Mouse (Mus musculus) lung, adult 2 months (tissue): ENCODE data around the gene Tram2. TPM values are rescaled to one million over a fixed set of nuclear protein-coding genes. Genes with fewer than 3 reads are reported as not detected.

Experiments
- DNase-seq: peaks from one replicate; pipeline ENCODE4 v3.0.0; 2022
- H3K4me1 ChIP-seq: fragments of 200-500 bp; 2 replicates; pipeline ENCODE4 v1.6.1; 2011; ENCODE audit warnings: low read length; ENCODE audit not compliant: control insufficient read depth, insufficient read depth
- H3K4me3 ChIP-seq: fragments of 200-500 bp; replicated peaks from 2 replicates; pipeline ENCODE3; 2011; ENCODE audit warnings: low read depth, mild to moderate bottlenecking, control low read depth, low read length; ENCODE audit errors: extremely low read depth
- CTCF ChIP-seq: fragments of 200-500 bp; IDR thresholded peaks from 2 replicates; pipeline ENCODE4 v1.5.1; 2011; ENCODE audit warnings: mild to moderate bottlenecking, low read length, control low read depth; ENCODE audit not compliant: insufficient read depth
- POLR2A ChIP-seq: fragments of 200-500 bp; IDR thresholded peaks from 2 replicates; pipeline ENCODE4 v1.6.1; 2011; ENCODE audit warnings: low read depth, mild to moderate bottlenecking, control low read depth, low read length, borderline replicate concordance; ENCODE audit errors: extremely low read depth
- WGBS: fragments of 180-500 bp; shearing (Covaris S2); methylation state at CpG from one replicate; pipeline ENCODE4 v1.1.7; 2018; 5-methylcytosine and 5-hydroxymethylcytosine counted together
- polyA plus RNA-seq: library from polyadenylated mRNA; depleted of rRNA; stranded (reverse); fragments of >200 nt; gene quantifications from 2 replicates; pipeline ENCODE4 v1.2.3, GENCODE M21; 2012

The Tram2 gene
- polyA plus RNA-seq, 1 experiment, result 12.9 TPM

DNA sequence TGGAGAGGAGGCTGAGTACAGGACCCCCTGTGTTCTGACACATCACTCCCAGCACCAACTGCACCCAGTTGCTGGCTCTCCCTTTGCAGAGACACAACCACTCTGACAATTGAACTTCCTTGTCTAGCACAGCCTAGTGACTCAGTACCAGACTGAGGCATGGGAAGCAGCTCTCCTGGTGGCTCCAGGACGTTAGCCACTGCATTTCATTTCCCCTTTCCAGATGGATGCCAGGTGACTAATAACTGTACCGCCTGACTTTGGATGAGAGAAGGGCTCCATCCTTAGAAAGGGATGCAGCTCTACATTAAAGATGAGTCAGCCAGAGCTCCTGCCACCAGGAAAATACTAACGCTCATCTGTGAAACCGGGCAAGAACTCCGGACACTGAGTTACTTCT lies 7.3 kb upstream of the Tram2 start:
- TF ChIP-seq POLR2A, result no peak
- TF ChIP-seq CTCF, result no peak

DNA sequence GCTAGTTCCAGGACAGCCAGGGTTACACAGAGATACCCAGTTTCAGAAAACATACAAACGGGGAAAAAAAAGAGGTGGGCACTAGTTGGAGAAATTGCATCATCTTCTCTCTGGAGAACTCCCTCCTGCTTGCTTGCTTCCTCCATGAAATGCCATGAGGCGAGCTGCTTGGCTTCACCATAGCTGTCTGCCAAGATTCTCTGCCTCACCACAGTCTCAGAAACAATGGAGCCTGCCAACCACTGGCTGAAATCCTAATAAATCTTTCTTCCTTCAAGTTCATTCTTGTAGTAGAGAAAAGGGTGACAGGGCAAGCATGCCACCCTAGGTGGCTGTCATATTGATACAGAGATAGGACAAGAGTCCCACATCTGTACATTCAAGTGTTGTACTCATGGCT lies 5.6 kb upstream of the Tram2 start:
- no peak for DNase-seq
- H3K4me3 ChIP-seq, result no peak overlapping the region
- no peak for TF ChIP-seq POLR2A
- no peak for TF ChIP-seq CTCF
- WGBS, result 40% methylated on average over 2 of the region's 2 CpGs
- no peaks in the 10 kb centered on the region for H3K4me1 ChIP-seq

More for the DNA sequence above, 7.3 kb upstream of the Tram2 start:
- no peak for DNase-seq
- 78% methylated on average over 5 of the region's 5 CpGs for WGBS
- Histone ChIP-seq H3K4me1 (no peaks in the 10 kb centered on the region; the same call in 1 of the 2 replicates), H3K4me3 (no peak overlapping the region)

DNA sequence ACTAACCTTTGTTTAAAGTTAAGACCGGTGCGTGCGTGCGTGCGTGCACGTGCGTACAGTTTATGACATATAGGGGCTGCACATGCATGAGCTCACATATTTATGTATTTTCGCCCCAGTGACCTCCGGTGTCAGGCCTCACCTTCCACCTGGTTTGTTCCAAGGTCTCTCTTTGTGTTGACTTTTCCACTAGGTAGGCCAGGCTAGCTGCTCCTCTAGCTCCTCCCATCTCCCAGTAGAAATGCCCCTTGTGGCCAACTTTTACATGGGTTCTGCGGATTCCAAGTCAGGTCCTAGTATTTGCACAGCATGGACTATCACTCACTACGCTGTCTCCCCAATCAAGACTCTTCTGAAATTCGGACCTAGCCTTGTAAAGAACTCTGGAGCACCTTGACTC lies 1.3 kb upstream of the Tram2 start:
- DNase-seq, result no peak
- no peak for TF ChIP-seq POLR2A
- peaks cover 22% of the 10 kb centered on the region for H3K4me1 ChIP-seq
- 92% methylated on average over 12 of the region's 12 CpGs for WGBS
- no peak overlapping the region for H3K4me3 ChIP-seq

DNA sequence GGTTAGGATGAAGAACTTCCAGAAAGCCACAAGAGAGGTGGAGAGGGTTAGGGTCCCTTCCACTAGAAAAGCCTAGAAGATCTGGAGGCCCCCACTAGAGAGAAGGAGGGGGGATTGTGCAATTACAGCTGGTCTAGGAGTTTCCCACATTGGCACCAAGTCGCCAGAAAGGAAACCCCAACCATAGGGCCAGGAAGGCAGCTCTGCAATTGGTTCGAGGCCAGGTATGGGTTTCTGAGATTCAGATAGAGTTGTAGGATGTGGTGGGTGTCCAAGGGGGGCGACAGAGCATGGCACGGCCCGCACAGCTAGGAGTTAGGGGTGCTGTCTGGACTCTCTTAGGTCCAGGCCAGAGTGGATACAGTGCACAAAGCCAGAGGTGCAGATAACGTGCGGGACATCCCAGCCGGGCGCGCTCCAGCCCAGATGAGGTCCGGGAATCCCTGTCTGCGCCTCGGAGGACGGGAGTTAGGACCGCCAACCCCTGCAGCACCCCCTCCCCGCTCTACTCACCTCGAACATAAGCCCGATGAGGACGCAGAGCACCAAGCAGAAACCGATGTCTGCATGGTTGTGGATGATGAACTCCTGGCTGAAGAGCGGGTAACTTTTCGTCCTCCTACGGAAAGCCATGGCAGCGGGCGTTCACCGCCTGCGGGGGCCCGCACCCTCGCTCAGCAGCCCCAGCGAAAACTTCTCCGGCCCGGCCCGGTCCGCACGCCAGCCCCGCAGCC lies 381 bp downstream of the Tram2 start:
- DNase-seq, result no peak

DNA sequence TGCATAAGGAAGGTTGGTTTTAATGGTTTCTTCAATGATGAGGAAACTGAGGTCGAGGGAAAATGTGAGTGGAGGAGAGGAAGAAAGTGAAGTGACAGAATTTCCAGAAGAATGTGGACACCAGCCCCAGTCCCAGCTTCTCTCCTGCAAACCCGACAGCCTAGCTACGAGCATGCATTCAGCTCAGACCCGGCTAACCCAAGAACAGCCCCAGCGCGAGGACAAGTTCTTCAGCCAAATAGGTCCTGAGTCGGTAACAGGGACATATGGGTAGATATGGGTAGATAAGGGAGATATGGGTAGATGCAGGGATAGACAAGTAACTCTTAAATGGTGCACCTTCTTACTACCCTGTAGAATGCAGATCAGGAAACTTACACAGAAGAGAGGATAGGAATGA lies 1.4 kb downstream of the Tram2 start:
- peaks cover 22% of the 10 kb centered on the region for H3K4me1 ChIP-seq
- no peak for DNase-seq
- peak overlapping the region; percentile 27 for H3K4me3 ChIP-seq
- TF ChIP-seq POLR2A (no peak), CTCF (no peak)
- 53% methylated on average over 7 of the region's 7 CpGs for WGBS

More for the DNA sequence above, 381 bp downstream of the Tram2 start:
- TF ChIP-seq POLR2A (peak; percentile 16; the same call in 1 of the 2 replicates), CTCF (no peak)
- Histone ChIP-seq H3K4me1 (peaks cover 22% of the 10 kb centered on the region), H3K4me3 (peak overlapping the region; percentile 94)
- under 1% methylated on average over 27 of the region's 36 CpGs for WGBS

DNA sequence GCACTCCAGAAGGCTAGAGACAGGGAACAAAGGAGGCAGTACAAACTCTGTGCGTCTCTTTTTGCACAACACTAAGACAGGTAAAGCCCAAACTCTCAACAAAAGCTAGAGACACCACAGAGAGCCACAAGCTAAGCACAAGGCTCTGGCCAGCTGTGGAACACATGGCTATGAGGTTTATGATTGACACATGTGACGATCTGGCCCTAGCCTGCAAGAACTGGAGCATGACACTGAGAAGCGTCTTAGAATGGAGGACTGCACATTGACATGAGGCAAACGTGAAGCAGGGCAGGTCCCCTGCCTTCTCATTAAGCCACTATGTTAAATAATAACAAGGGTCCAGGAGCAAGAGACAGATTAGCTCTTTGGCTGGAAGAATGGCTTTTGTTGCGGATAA lies 1.8 kb downstream of the Tram2 start:
- WGBS, result 46% methylated on average over 5 of the region's 5 CpGs
- DNase-seq, result no peak
- no peak overlapping the region for H3K4me3 ChIP-seq

DNA sequence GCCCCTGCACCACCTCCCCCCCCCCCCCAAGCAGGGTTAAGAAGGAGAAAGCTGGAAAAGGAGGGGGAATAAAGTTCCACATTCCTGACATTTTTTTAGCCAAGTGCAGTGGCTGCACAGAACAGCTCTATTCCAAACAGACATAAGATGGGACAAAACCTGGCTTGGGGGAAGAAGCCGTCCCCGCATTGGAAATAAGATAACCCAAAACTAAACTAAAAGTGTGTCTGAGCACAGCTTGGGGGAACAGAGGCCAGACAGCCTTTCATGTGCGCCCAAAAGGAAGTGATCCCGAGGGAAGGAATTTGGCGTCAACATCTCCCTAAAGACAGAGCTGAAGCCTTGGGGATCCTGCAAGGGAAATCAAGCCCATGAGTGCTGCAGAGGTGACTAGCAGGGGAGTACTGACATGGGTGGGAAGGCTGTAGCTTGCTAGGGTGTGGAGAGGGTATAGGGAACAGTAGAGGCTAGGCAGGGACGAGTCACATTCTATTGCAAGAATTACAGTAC lies 3.0 kb downstream of the Tram2 start:
- no peak overlapping the region for H3K4me3 ChIP-seq
- H3K4me1 ChIP-seq, result peaks cover 22% of the 10 kb centered on the region
- DNase-seq, result no peak
- 18% methylated on average over 6 of the region's 6 CpGs for WGBS
- TF ChIP-seq POLR2A (no peak), CTCF (no peak)

More for the DNA sequence above, 1.8 kb downstream of the Tram2 start:
- H3K4me1 ChIP-seq, result peaks cover 22% of the 10 kb centered on the region
- TF ChIP-seq POLR2A (no peak), CTCF (no peak)

DNA sequence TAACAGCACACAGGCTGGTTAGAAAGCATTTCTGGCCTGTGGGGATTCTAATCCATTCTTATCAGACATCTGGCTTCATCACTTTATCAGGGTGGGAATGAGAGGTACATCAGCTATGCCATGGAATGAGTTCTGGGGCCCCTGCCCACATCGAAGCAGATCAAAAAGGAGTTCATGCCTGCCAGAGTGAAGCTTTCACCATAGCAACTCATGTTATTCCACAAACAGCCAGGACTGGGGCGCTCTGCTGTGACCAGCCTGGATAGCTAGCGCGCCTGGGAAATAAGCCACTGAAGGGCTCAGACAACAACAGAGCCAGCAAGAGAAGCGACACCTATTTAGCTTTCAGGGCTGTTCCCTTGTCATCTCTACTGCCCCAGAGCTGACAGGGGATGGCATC lies 4.8 kb downstream of the Tram2 start:
- TF ChIP-seq POLR2A, result no peak
- TF ChIP-seq CTCF, result no peak
- WGBS, result 52% methylated on average over 5 of the region's 5 CpGs
- DNase-seq, result no peak
- Histone ChIP-seq H3K4me3 (no peak overlapping the region), H3K4me1 (peaks cover 22% of the 10 kb centered on the region)

DNA sequence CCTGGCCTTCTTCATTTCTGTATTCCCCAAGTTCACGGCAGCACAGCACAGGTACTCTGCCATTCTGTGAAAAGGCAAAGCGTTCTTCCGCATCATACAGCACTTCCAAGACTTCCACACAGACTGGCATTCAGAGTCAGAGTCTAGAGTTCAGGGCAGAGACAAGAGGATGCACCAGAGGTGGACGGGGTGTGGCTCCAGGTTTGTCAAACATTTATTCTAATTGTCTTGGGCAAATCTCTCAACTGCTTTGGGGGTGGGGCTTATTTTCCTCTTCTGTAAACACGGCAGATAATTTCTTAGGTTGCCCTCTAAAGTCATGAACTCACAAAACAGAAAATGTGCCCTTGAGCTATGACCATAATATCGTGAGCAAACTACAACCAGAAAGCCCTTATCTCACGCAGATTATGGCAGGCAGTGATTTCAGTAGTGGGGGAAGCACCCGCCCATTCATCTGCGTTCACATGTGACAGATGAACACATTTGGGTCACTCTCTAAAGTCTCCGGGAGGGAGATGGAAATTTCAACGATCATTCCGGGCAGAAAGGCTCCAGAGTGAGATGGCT lies 6.1 kb downstream of the Tram2 start:
- WGBS, result 62% methylated on average over 12 of the region's 12 CpGs
- no peak for TF ChIP-seq CTCF
- no peak for TF ChIP-seq POLR2A
- no peak overlapping the region for H3K4me3 ChIP-seq
- DNase-seq, result no peak
- H3K4me1 ChIP-seq, result peaks cover 19% of the 10 kb centered on the region

DNA sequence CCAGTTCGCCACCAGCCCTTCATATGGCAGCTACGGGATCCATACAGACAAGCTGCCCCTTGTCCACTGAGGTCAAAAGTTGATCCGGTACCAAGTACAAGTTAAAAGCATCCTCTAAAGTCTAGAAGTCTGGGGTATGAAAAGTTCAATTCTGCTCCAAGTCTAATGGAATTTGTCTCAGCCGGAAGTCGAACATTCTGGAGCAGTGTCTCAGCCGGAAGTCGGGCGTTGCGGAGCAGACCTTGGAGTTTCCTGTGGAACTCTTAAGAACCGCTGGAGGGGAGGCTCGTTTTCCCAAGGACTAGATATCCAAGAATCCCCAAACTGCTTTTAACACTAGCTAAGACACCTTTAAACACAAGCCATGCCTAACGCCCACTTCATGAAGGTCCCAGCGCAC lies 8.4 kb downstream of the Tram2 start:
- TF ChIP-seq POLR2A, result no peak
- TF ChIP-seq CTCF, result no peak
- 50% methylated on average over 13 of the region's 13 CpGs for WGBS
- H3K4me1 ChIP-seq, result peaks cover 2% of the 10 kb centered on the region
- no peak for DNase-seq
- peak overlapping the region; percentile 36 for H3K4me3 ChIP-seq
